Mouse (Mus musculus) testis, adult 2 months (tissue): ENCODE results near the gene Mindy2. TPM values are rescaled to one million over a fixed set of nuclear protein-coding genes. Genes with fewer than 3 reads are reported as not detected.

Experiments used
- H3K27ac ChIP-seq: fragments of 200-500 bp; 2 replicates; pipeline ENCODE4 v1.5.1; 2012; ENCODE audit warnings: low read depth, low read length; ENCODE audit not compliant: control insufficient read depth, insufficient read depth
- H3K27me3 ChIP-seq: fragments of 200-500 bp; 2 replicates; pipeline ENCODE4 v1.6.1; 2012; ENCODE audit warnings: mild to moderate bottlenecking, low read length, moderate library complexity; ENCODE audit not compliant: control insufficient read depth, insufficient read depth
- H3K36me3 ChIP-seq: fragments of 200-500 bp; 2 replicates; pipeline ENCODE4 v1.6.1; 2012; ENCODE audit warnings: mild to moderate bottlenecking, low read length; ENCODE audit not compliant: control insufficient read depth, insufficient read depth
- H3K4me1 ChIP-seq: fragments of 200-500 bp; 2 replicates; pipeline ENCODE4 v1.6.1; 2012; ENCODE audit warnings: low read length; ENCODE audit not compliant: control insufficient read depth, insufficient read depth
- H3K4me3 ChIP-seq: fragments of 200-500 bp; 2 replicates; pipeline ENCODE4 v1.5.1; 2012; ENCODE audit warnings: low read depth, mild to moderate bottlenecking, low read length, moderate library complexity, mixed read lengths; ENCODE audit not compliant: control insufficient read depth
- CTCF ChIP-seq: fragments of 200-500 bp; IDR thresholded peaks from 2 replicates; pipeline ENCODE4 v1.5.1; 2012; ENCODE audit warnings: low read depth, mild to moderate bottlenecking, inconsistent platforms, low read length, moderate library complexity; ENCODE audit not compliant: control insufficient read depth, insufficient read depth, insufficient replicate concordance
- POLR2A ChIP-seq: fragments of 200-500 bp; IDR thresholded peaks from 2 replicates; pipeline ENCODE4 v1.6.1; 2012; ENCODE audit warnings: low read depth, mild to moderate bottlenecking, inconsistent platforms, low read length, moderate library complexity; ENCODE audit not compliant: control insufficient read depth
- polyA plus RNA-seq: library from polyadenylated mRNA; depleted of rRNA; stranded (reverse); fragments of >200 nt; gene quantifications from 2 replicates; pipeline ENCODE4 v1.2.3, GENCODE M21; 2012

Mindy2 gene
- polyA plus RNA-seq, 1 experiment: 1.7 TPM

DNA sequence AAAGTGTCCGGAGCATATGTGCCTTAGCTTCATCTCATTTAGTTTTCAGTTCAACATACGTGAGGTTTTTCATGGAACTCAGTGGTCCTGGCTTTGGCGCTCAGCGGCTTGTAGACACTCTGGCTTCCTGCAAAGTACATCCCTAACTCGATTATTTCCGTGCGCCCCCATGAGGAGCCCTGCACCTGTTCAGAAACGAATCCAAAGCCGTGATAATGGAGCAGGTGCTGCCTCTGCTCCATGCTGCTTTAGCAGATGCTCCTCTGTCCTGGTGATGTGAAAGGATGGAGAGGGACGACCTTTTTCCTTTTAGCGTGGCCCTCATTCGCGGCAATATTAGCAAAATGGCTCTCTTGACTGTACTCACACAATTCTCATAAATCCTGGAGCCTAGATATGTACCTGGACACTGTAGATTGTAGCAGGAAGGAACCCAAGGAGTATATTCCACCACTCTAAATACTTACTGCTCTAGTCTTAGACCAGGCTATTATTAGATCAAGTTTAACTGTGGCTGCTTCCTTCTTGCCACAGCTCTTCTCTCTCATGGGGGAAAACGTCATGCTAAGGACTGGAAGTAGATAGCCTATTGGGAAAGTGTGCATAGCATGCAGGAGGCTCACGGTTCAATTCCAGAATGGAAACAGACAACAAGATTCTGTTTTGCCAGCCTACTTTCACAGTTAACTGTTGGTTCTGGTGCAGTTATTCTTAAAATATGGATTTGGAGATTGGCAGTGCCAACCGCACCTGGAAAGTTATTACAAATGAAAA lies 8.6 kb upstream of the Mindy2 start:
- TF ChIP-seq CTCF (no peak), POLR2A (no peak)

DNA sequence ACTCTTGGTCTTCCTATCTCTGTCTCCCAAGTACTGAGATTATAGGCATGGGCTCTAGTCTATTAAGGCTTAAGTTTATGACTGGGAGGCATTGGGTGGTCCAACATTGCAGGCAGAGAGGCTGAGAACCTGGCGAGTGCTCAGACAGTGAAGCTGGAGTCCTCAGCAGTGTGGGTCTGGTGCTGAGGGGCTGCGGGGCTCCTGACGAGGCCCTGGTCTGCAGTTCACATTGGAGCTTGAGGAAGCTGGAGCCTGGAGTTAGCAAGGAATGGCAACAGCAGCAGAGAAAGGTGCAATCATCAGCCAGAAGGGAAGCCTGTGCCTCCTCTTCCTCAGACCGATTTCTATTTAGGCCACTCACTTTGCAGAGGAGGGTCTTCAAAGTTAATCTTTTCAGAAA lies 7.9 kb upstream of the Mindy2 start:
- Histone ChIP-seq H3K4me1 (peaks cover 4% of the 10 kb centered on the region; the same call in 1 of the 2 replicates), H3K4me3 (no peak overlapping the region), H3K27ac (no peak overlapping the region), H3K27me3 (no peaks in the 10 kb centered on the region), H3K36me3 (no peaks in the 10 kb centered on the region)
- TF ChIP-seq POLR2A (no peak), CTCF (no peak)

More for the DNA sequence above, 8.6 kb upstream of the Mindy2 start:
- Histone ChIP-seq H3K27ac (no peak overlapping the region), H3K4me1 (peaks cover 4% of the 10 kb centered on the region; the same call in 1 of the 2 replicates), H3K36me3 (no peaks in the 10 kb centered on the region), H3K27me3 (no peaks in the 10 kb centered on the region), H3K4me3 (no peak overlapping the region)

DNA sequence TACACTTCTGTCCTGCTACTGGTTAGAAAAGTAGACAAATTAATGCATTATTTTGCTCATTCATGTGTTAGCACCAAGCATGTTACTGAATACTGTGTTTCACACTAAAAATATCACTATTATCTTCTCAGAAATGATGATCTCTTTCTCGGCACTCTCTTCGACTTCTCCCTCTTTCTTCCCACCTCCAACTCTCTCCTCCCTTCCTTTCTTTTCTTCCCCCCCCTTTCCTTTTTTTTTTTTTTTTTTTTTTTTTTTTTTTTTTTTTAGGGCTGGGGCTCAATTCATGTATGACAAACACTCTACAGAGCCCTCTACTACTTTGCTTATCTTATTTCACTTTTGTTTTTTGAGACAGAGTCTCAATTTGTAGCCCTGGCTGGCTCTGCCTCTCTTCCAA lies 1.3 kb upstream of the Mindy2 start:
- H3K27ac ChIP-seq: no peak overlapping the region
- no peaks in the 10 kb centered on the region for H3K36me3 ChIP-seq
- TF ChIP-seq CTCF: no peak
- TF ChIP-seq POLR2A: no peak
- no peaks in the 10 kb centered on the region for H3K27me3 ChIP-seq
- H3K4me1 ChIP-seq: peaks cover 3% of the 10 kb centered on the region
- no peak overlapping the region for H3K4me3 ChIP-seq

DNA sequence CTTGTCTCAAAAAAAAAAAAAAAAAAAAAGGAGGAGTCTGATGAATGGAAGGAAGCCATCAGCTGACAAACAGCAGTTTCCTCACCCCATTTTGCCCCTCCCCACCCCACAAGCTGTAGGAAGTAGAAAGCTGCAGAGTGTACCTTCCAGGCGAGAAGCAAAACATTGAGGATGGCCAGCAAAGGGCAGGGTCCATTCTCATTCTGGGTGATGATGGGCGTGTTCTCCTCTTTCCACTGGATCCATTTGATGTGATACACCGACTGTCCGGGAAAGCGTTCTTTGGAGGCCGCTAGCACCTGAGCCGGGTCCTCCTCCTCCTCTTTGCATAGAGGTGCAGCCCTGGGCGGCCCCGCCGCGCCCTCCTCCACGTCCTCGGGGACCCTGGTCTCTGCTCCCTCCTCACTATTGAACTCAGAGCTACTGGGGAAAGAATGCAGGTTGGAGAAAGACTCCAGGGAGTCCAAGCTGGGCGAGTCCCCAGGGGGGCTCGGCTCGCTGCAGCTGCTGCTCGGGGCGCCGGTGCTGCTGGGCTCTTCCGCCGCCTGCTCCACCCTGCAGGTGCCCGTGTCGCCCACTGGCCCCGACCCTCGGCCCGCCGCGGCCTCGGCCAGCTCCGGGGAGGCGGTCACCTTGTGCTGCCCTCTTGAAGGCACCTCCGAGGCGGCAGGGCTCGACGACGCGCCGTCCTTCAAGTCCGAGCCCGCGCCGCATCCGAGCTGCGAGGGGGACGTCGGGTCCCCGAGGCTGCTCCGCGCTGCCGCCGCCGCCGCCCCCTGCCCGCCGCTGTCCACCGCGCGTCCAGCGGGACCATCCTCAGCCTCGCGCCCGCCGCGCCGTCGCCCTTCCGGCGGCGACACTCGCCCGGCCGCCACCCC lies 605 bp downstream of the Mindy2 start, which contains the start of gene Gm10642:
Gm10642 (plus strand) TSS at position 122 of the 878 bp plus-strand sequence.
- no peak for TF ChIP-seq POLR2A
- TF ChIP-seq CTCF: no peak
- H3K36me3 ChIP-seq: no peaks in the 10 kb centered on the region
- H3K4me1 ChIP-seq: peaks cover 3% of the 10 kb centered on the region
- peak within 1 kb of the TSS; percentile 90 for H3K4me3 ChIP-seq
- peak within 1 kb of the TSS; percentile 90 for H3K27ac ChIP-seq
- H3K27me3 ChIP-seq: no peaks in the 10 kb centered on the region

DNA sequence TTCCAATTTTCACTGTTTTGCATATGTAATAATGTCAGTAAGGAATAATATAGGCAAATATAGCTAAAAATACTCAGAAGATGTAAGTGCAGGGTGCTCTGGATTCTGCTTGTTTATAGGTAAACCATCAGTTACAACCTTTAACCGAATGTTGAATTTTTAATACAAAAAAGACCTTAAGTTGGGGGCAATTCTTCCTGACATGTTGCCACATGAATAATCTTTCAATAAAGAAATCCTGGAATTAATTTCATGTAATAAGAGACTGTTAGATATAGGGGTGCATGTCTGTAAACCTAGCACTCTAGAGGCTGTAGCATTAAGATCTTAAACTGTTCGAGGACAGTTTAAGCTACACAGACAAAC lies 1.2 kb downstream of the Mindy2 start:
- no peak overlapping the region for H3K4me3 ChIP-seq
- H3K27me3 ChIP-seq: no peaks in the 10 kb centered on the region
- H3K36me3 ChIP-seq: no peaks in the 10 kb centered on the region
- TF ChIP-seq POLR2A: no peak
- TF ChIP-seq CTCF: no peak
- H3K27ac ChIP-seq: no peak overlapping the region
- peaks cover 3% of the 10 kb centered on the region for H3K4me1 ChIP-seq

DNA sequence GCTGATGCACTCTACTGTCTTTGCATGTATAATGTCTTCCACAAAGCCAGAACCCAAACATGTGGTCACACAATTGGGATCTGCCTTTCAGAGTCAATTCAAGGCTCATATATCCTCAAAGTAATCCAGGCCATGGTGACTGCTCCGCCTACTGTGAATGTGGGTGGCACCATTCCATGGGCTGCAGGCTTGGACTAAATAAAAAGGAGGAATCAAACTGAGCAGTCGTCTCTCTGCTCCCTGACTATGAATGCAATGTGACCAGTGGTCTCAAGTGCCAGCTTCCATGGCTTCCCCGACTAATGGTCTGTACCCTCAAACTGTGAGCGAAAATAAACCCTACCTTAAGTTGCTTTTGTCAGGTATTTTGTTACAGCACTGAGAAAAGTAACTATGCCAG lies 2.5 kb downstream of the Mindy2 start:
- peaks cover 2% of the 10 kb centered on the region; the same call in 1 of the 2 replicates for H3K36me3 ChIP-seq
- TF ChIP-seq POLR2A: no peak
- TF ChIP-seq CTCF: no peak
- no peak overlapping the region for H3K4me3 ChIP-seq
- H3K27ac ChIP-seq: no peak overlapping the region
- H3K27me3 ChIP-seq: no peaks in the 10 kb centered on the region
- peaks cover 3% of the 10 kb centered on the region for H3K4me1 ChIP-seq

DNA sequence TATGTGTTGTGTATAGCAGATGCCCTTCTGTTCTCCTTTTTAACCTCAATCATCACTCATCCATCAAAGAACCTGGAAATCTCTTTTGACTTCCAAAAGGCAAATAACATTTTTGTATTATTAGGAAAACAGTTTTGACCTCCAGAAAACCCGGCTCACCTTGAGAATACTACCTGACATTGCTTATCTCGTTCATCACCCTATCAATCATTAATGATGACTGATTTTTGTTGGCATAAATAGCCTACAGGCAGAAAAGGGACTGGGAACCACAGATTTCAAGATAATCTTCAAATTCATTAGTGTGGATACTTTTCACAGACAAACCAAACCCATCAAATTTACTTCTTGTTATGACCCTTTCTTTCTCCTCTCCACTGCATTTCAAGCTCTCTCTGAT lies 3.1 kb downstream of the Mindy2 start:
- no peaks in the 10 kb centered on the region for H3K27me3 ChIP-seq
- no peak overlapping the region for H3K27ac ChIP-seq
- TF ChIP-seq POLR2A (no peak), CTCF (no peak)
- peaks cover 3% of the 10 kb centered on the region for H3K4me1 ChIP-seq
- H3K36me3 ChIP-seq: peaks cover 2% of the 10 kb centered on the region; the same call in 1 of the 2 replicates
- no peak overlapping the region for H3K4me3 ChIP-seq
